Mouse (Mus musculus): ENCODE results near the gene Gm11020.
"Not testable (repeated sequence)": the region's sequence is repeated elsewhere in the genome, so short reads cannot be mapped to it uniquely, and the experiment has no call there.

GRCm38 (mm10) chr8:104293081-104293480, 28.3 kb upstream of the Gm11020 start, which contains the start of gene Cmtm2a:
- not testable (repeated sequence) for TF ChIP-seq POLR2A (IDR thresholded peaks at IDR 0.05; ENCODE audit: borderline replicate concordance, low read depth, low read length); CTCF (IDR thresholded peaks at IDR 0.05; ENCODE audit: low read depth, low read length)

Data from bone marrow macrophage, adult 2 months (primary cell).